Mouse (Mus musculus) testis, adult 2 months (tissue): ENCODE data around the gene Gm47996. TPM values are rescaled to one million over a fixed set of nuclear protein-coding genes. Genes with fewer than 3 reads are reported as not detected.
A peak's percentile ranks its signal among the peaks of the same experiment; 100 is the strongest.

Experiments
- H3K27ac ChIP-seq: fragments of 200-500 bp; 2 replicates; pipeline ENCODE4 v1.5.1; 2012; ENCODE audit warnings: low read depth, low read length; ENCODE audit not compliant: control insufficient read depth, insufficient read depth
- H3K27me3 ChIP-seq: fragments of 200-500 bp; 2 replicates; pipeline ENCODE4 v1.6.1; 2012; ENCODE audit warnings: mild to moderate bottlenecking, low read length, moderate library complexity; ENCODE audit not compliant: control insufficient read depth, insufficient read depth
- H3K36me3 ChIP-seq: fragments of 200-500 bp; 2 replicates; pipeline ENCODE4 v1.6.1; 2012; ENCODE audit warnings: mild to moderate bottlenecking, low read length; ENCODE audit not compliant: control insufficient read depth, insufficient read depth
- H3K4me1 ChIP-seq: fragments of 200-500 bp; 2 replicates; pipeline ENCODE4 v1.6.1; 2012; ENCODE audit warnings: low read length; ENCODE audit not compliant: control insufficient read depth, insufficient read depth
- H3K4me3 ChIP-seq: fragments of 200-500 bp; 2 replicates; pipeline ENCODE4 v1.5.1; 2012; ENCODE audit warnings: low read depth, mild to moderate bottlenecking, low read length, moderate library complexity, mixed read lengths; ENCODE audit not compliant: control insufficient read depth
- CTCF ChIP-seq: fragments of 200-500 bp; IDR thresholded peaks from 2 replicates; pipeline ENCODE4 v1.5.1; 2012; ENCODE audit warnings: low read depth, mild to moderate bottlenecking, inconsistent platforms, low read length, moderate library complexity; ENCODE audit not compliant: control insufficient read depth, insufficient read depth, insufficient replicate concordance
- POLR2A ChIP-seq: fragments of 200-500 bp; IDR thresholded peaks from 2 replicates; pipeline ENCODE4 v1.6.1; 2012; ENCODE audit warnings: low read depth, mild to moderate bottlenecking, inconsistent platforms, low read length, moderate library complexity; ENCODE audit not compliant: control insufficient read depth
- polyA plus RNA-seq: library from polyadenylated mRNA; depleted of rRNA; stranded (reverse); fragments of >200 nt; gene quantifications from 2 replicates; pipeline ENCODE4 v1.2.3, GENCODE M21; 2012

Gm47996 gene
- polyA plus RNA-seq, 1 experiment: 0.41 TPM

GRCm38 (mm10) chr1:151235574-151235973 is 25.6 kb downstream of the Gm47996 start:
- H3K4me1 ChIP-seq: no peaks in the 10 kb centered on the region
- no peak for TF ChIP-seq CTCF
- no peak for TF ChIP-seq POLR2A
- no peaks in the 10 kb centered on the region for H3K27me3 ChIP-seq
- no peak overlapping the region for H3K27ac ChIP-seq
- H3K4me3 ChIP-seq: no peak overlapping the region
- H3K36me3 ChIP-seq: no peaks in the 10 kb centered on the region

GRCm38 (mm10) chr1:151236141-151236930 is 26.4 kb downstream of the Gm47996 start:
- Histone ChIP-seq H3K4me3 (no peak overlapping the region), H3K27ac (no peak overlapping the region), H3K4me1 (no peaks in the 10 kb centered on the region), H3K36me3 (no peaks in the 10 kb centered on the region), H3K27me3 (no peaks in the 10 kb centered on the region)
- no peak for TF ChIP-seq POLR2A
- TF ChIP-seq CTCF: no peak

GRCm38 (mm10) chr1:151237780-151238179 is 27.8 kb downstream of the Gm47996 start:
- no peaks in the 10 kb centered on the region for H3K27me3 ChIP-seq
- no peaks in the 10 kb centered on the region for H3K36me3 ChIP-seq
- no peaks in the 10 kb centered on the region for H3K4me1 ChIP-seq
- no peak overlapping the region for H3K4me3 ChIP-seq
- no peak overlapping the region for H3K27ac ChIP-seq
- no peak for TF ChIP-seq POLR2A

- Histone ChIP-seq H3K4me1 (peaks cover 9% of the 10 kb centered on the region), H3K36me3 (no peaks in the 10 kb centered on the region), H3K27ac (no peak overlapping the region), H3K27me3 (no peaks in the 10 kb centered on the region), H3K4me3 (no peak overlapping the region)
- no peak for TF ChIP-seq CTCF
- no peak for TF ChIP-seq POLR2A
Observed at GRCm38 (mm10) chr1:151243332-151243731, 33.4 kb downstream of the Gm47996 start.

- Histone ChIP-seq H3K4me1 (peaks cover 9% of the 10 kb centered on the region), H3K4me3 (no peak overlapping the region), H3K27me3 (no peaks in the 10 kb centered on the region), H3K36me3 (no peaks in the 10 kb centered on the region), H3K27ac (no peak overlapping the region)
- TF ChIP-seq POLR2A: no peak
- TF ChIP-seq CTCF: no peak
Observed at GRCm38 (mm10) chr1:151244013-151244412, 34.1 kb downstream of the Gm47996 start.

- no peak overlapping the region for H3K27ac ChIP-seq
- H3K4me3 ChIP-seq: peak overlapping the region; percentile 52
- TF ChIP-seq POLR2A (no peak), CTCF (no peak)
- no peaks in the 10 kb centered on the region for H3K36me3 ChIP-seq
- H3K4me1 ChIP-seq: peaks cover 9% of the 10 kb centered on the region
- H3K27me3 ChIP-seq: no peaks in the 10 kb centered on the region
Observed at GRCm38 (mm10) chr1:151244761-151245160, 34.8 kb downstream of the Gm47996 start.

GRCm38 (mm10) chr1:151245165-151245564 is 35.2 kb downstream of the Gm47996 start:
- Histone ChIP-seq H3K27me3 (no peaks in the 10 kb centered on the region), H3K36me3 (no peaks in the 10 kb centered on the region), H3K27ac (no peak overlapping the region), H3K4me1 (peaks cover 9% of the 10 kb centered on the region), H3K4me3 (peak overlapping the region; percentile 52)
- TF ChIP-seq POLR2A (no peak), CTCF (no peak)

- no peak overlapping the region for H3K27ac ChIP-seq
- TF ChIP-seq POLR2A (no peak), CTCF (no peak)
Observed at GRCm38 (mm10) chr1:151245846-151246245, 35.9 kb downstream of the Gm47996 start.

More at GRCm38 (mm10) chr1:151245846-151246245, 35.9 kb downstream of the Gm47996 start:
- Histone ChIP-seq H3K27me3 (no peaks in the 10 kb centered on the region), H3K4me3 (no peak overlapping the region), H3K36me3 (no peaks in the 10 kb centered on the region), H3K4me1 (peaks cover 10% of the 10 kb centered on the region)
